In genomic region chr13:34651474-34651991, GRCm38 (mm10) we compare ENCODE assay signal across 8 mouse cellular contexts. TPM values are rescaled to one million over a fixed set of nuclear protein-coding genes. Genes with fewer than 3 reads are reported as not detected.
DNase-seq lines count a peak whose midpoint lies in the region; ATAC-seq lines count a peak whose summit lies in the region.

No protein-coding gene starts in this region.

- no peaks in the 10 kb centered on the region for H3K36me3 ChIP-seq in forebrain, embryonic 16.5 days (ENCODE audit: control insufficient read depth, insufficient read depth)
- no peaks in the 10 kb centered on the region for H3K36me3 ChIP-seq in hindbrain, embryonic 10.5 days
- H3K36me3 ChIP-seq in liver, embryonic 12.5 days: no peaks in the 10 kb centered on the region
- no peaks in the 10 kb centered on the region for H3K36me3 ChIP-seq in neural tube, embryonic 12.5 days

- H3K9me3 ChIP-seq in forebrain, embryonic 16.5 days (ENCODE audit: control insufficient read depth, low read length): no peaks in the 10 kb centered on the region
- no peaks in the 10 kb centered on the region for H3K9me3 ChIP-seq in hindbrain, embryonic 10.5 days
- H3K9me3 ChIP-seq in liver, embryonic 12.5 days (replicated peaks): no peaks in the 10 kb centered on the region
- H3K9me3 ChIP-seq in neural tube, embryonic 12.5 days: no peaks in the 10 kb centered on the region

- 3% methylated on average over 24 of the region's 24 CpGs for WGBS in forebrain, embryonic 16.5 days
- WGBS in hindbrain, embryonic 10.5 days: 2% methylated on average over 24 of the region's 24 CpGs
- WGBS in liver, embryonic 12.5 days (ENCODE audit: insufficient replicate concordance): 6% methylated on average over 24 of the region's 24 CpGs
- WGBS in neural tube, embryonic 12.5 days: 2% methylated on average over 24 of the region's 24 CpGs

- ATAC-seq in forebrain, embryonic 16.5 days: peak; percentile 16; the same call in 1 of the 2 replicates
- 0 out of 2 replicates have a peak, but pooled peaks have one; percentile 22 for ATAC-seq in liver, embryonic 12.5 days
- ATAC-seq in neural tube, embryonic 12.5 days (ENCODE audit: low FRiP score, low read depth): peak; percentile 39

- H3K4me2 ChIP-seq in forebrain, embryonic 16.5 days (ENCODE audit: low read length): peak overlapping the region; percentile 82
- peak overlapping the region; percentile 66 for H3K4me2 ChIP-seq in liver, embryonic 12.5 days
- peak overlapping the region; percentile 94 for H3K4me2 ChIP-seq in neural tube, embryonic 12.5 days (replicated peaks)

- peak; percentile 37 for DNase-seq in urinary bladder, postnatal 14 days (ENCODE audit: low spot score)
- DNase-seq in urinary bladder, adult 2 months (ENCODE audit: low spot score): no peak
- peak; percentile 51 for DNase-seq in hindbrain, embryonic 10.5 days (ENCODE audit: low spot score)
- no peak for DNase-seq in layer of hippocampus, adult 9-10 months (ENCODE audit: low spot score)
- no peak for DNase-seq in frontal cortex, postnatal 25 days (ENCODE audit: low spot score in 2 of 2)

- H3K4me1 ChIP-seq in forebrain, embryonic 16.5 days (replicated peaks; ENCODE audit: control insufficient read depth, insufficient read depth, low read length): peaks cover 26% of the 10 kb centered on the region
- peaks cover 38% of the 10 kb centered on the region for H3K4me1 ChIP-seq in hindbrain, embryonic 10.5 days (replicated peaks)
- H3K4me1 ChIP-seq in liver, embryonic 12.5 days: peaks cover 18% of the 10 kb centered on the region
- H3K4me1 ChIP-seq in neural tube, embryonic 12.5 days: peaks cover 17% of the 10 kb centered on the region

- peak overlapping the region; percentile 64 for H3K9ac ChIP-seq in forebrain, embryonic 16.5 days (replicated peaks; ENCODE audit: low read depth, low read length)
- peak overlapping the region; percentile 60 for H3K9ac ChIP-seq in liver, embryonic 12.5 days
- no peak overlapping the region for H3K9ac ChIP-seq in neural tube, embryonic 12.5 days

- peak overlapping the region; percentile 58 for H3K4me3 ChIP-seq in forebrain, embryonic 16.5 days (replicated peaks; ENCODE audit: low read length)
- peak overlapping the region; percentile 64 for H3K4me3 ChIP-seq in hindbrain, embryonic 10.5 days
- H3K4me3 ChIP-seq in liver, embryonic 12.5 days: peak overlapping the region; percentile 59
- peak overlapping the region; percentile 52 for H3K4me3 ChIP-seq in neural tube, embryonic 12.5 days

- no peak overlapping the region for H3K27ac ChIP-seq in forebrain, embryonic 16.5 days (ENCODE audit: low read length)
- peak overlapping the region; percentile 88 for H3K27ac ChIP-seq in hindbrain, embryonic 10.5 days
- H3K27ac ChIP-seq in liver, embryonic 12.5 days: no peak overlapping the region
- no peak overlapping the region for H3K27ac ChIP-seq in neural tube, embryonic 12.5 days

- H3K27me3 ChIP-seq in forebrain, embryonic 16.5 days (replicated peaks; ENCODE audit: control insufficient read depth, insufficient read depth, low read length): peaks cover 26% of the 10 kb centered on the region
- H3K27me3 ChIP-seq in hindbrain, embryonic 10.5 days (ENCODE audit: insufficient read depth, poor library complexity, severe bottlenecking): peaks cover 78% of the 10 kb centered on the region
- H3K27me3 ChIP-seq in liver, embryonic 12.5 days (replicated peaks): peaks cover 79% of the 10 kb centered on the region
- H3K27me3 ChIP-seq in neural tube, embryonic 12.5 days (replicated peaks): peaks cover 41% of the 10 kb centered on the region

RNA-seq across cellular contexts. Expression of gene Pxdc1, which starts 1.8 kb away (rescaled TPM):
- polyA plus RNA-seq in urinary bladder, adult 2 months (2012; rRNA removed): 17.1 and 29.2 TPM in 2 replicates
- 5.2 and 10.0 TPM in 2 replicates for polyA plus RNA-seq in forebrain, embryonic 16.5 days (2015; fragmentation: Nextera tagmentation; extraction: Ambion mirVana)
- polyA plus RNA-seq in hindbrain, embryonic 10.5 days (2016; fragmentation: Nextera tagmentation; extraction: Ambion mirVana): 3.2 and 3.6 TPM in 2 replicates
- polyA plus RNA-seq in liver, embryonic 12.5 days (2016; fragmentation: Nextera tagmentation; extraction: Ambion mirVana): 10.6 and 12.8 TPM in 2 replicates
- polyA plus RNA-seq in neural tube, embryonic 12.5 days (2016; fragmentation: Nextera tagmentation; extraction: Ambion mirVana): 3.9 and 4.7 TPM in 2 replicates

Comparison
In these comparisons a context has a peak if more than half of its experiments do, and no peak if none do; other contexts are left out.
1. DNase-seq: peak in urinary bladder, postnatal 14 days (single experiment) and hindbrain, embryonic 10.5 days (single experiment); none in urinary bladder, adult 2 months (single experiment), layer of hippocampus, adult 9-10 months (single experiment) and frontal cortex, postnatal 25 days (0 of 2).
2. Peak in every context shown above with its lines, with median percentiles within 50 percentile points of each other: ATAC-seq, H3K4me2 ChIP-seq and H3K4me3 ChIP-seq.